Mouse (Mus musculus): ENCODE measurements around the gene Aox3. TPM values are rescaled to one million over a fixed set of nuclear protein-coding genes. Genes with fewer than 3 reads are reported as not detected.

Gene Aox3
- polyA plus RNA-seq, 1 experiment from 2014 or later, result 0.23 TPM

DNA sequence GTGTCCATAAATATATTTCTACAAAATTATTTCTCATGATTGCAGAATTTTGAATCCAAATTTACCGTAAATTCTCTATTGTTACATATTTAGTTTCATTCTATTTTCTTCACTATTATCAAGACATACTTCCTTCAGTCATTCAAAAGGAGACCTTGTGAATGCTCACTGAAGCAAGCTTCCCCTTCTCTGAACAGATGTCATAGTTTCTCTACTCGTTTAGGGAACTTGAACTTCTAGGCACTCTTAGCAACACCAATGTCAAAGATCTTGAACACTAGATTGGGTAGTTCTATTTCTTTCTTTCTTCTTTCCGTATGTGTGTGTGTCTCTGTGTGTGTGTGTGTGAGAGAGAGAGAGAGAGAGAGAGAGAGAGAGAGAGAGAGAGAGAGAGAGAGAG, 131.6 kb downstream of the Aox3 start:
- H3K4me1 ChIP-seq (ENCODE audit: control insufficient read depth, insufficient read depth, low read length), result no peaks in the 10 kb centered on the region
- H3K4me2 ChIP-seq (ENCODE audit: low read length), result no peak overlapping the region
- H3K4me3 ChIP-seq (ENCODE audit: low read depth, low read length), result no peak overlapping the region
- WGBS, result 82% methylated on average over 3 of the region's 3 CpGs
- no peaks in the 10 kb centered on the region for H3K36me3 ChIP-seq (ENCODE audit: control insufficient read depth, insufficient read depth, low read length)
- no peak overlapping the region for H3K9ac ChIP-seq (ENCODE audit: low read depth, low read length)
- no peaks in the 10 kb centered on the region for H3K27me3 ChIP-seq (ENCODE audit: control insufficient read depth, insufficient read depth, low read depth, low read length)
- no peak for ATAC-seq
- H3K9me3 ChIP-seq (replicated peaks; ENCODE audit: control insufficient read depth, low read length, poor library complexity, severe bottlenecking), result no peaks in the 10 kb centered on the region
- H3K27ac ChIP-seq (ENCODE audit: low read length), result no peak overlapping the region

DNA sequence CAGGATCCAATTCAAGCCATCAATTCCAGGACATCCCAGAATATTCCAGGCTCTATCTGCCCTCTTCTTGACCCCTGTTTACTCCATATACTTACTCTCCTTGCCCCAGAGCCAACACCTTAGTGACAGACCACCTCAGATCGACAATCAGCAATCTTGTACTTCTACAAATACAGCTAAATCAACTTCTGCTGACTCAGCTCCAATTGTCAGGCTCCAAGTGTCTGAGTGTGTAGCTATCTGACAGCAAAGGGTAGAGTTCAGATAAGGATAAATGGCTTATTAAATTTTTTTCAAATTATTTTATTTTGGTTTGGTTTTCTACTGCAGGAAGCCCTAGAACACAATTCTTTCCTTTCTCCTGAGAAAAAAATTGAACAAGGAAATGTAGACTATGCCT, 135.6 kb downstream of the Aox3 start:
- Histone ChIP-seq H3K4me2 (ENCODE audit: low read length) (no peak overlapping the region), H3K4me1 (ENCODE audit: control insufficient read depth, insufficient read depth, low read length) (no peaks in the 10 kb centered on the region), H3K27ac (ENCODE audit: low read length) (no peak overlapping the region), H3K4me3 (ENCODE audit: low read depth, low read length) (no peak overlapping the region), H3K27me3 (ENCODE audit: control insufficient read depth, insufficient read depth, low read depth, low read length) (no peaks in the 10 kb centered on the region), H3K9ac (ENCODE audit: low read depth, low read length) (no peak overlapping the region), H3K9me3 (replicated peaks; ENCODE audit: control insufficient read depth, low read length, poor library complexity, severe bottlenecking) (peaks cover 3% of the 10 kb centered on the region; the same call in 1 of the 2 replicates), H3K36me3 (ENCODE audit: control insufficient read depth, insufficient read depth, low read length) (no peaks in the 10 kb centered on the region)
- 72% methylated on average over 1 of the region's 1 CpGs for WGBS
- no peak for ATAC-seq

Other genes starting within 250 kb of the Aox3 start
- gene Sgo2a, start 117.2 kb upstream of the Aox3 start, polyA plus RNA-seq (2015; fragmentation: Nextera tagmentation; extraction: Ambion mirVana), result 2.0 and 3.2 TPM in 2 replicates
- gene Kctd18, start 94.2 kb upstream of the Aox3 start, polyA plus RNA-seq (2015; fragmentation: Nextera tagmentation; extraction: Ambion mirVana), result 31.3 and 34.5 TPM in 2 replicates
- 0.11 and 0.18 TPM in 2 replicates for gene Aox1, start 83.2 kb upstream of the Aox3 start, polyA plus RNA-seq (2015; fragmentation: Nextera tagmentation; extraction: Ambion mirVana)
- 0.28 and 0.53 TPM in 2 replicates for gene Aox4, start 97.3 kb downstream of the Aox3 start, polyA plus RNA-seq (2015; fragmentation: Nextera tagmentation; extraction: Ambion mirVana)
- gene Aox2, start 165.2 kb downstream of the Aox3 start, polyA plus RNA-seq (2015; fragmentation: Nextera tagmentation; extraction: Ambion mirVana), result 0.03 and 0.05 TPM in 2 replicates